Mouse (Mus musculus) cerebellum, adult 9-11 months (tissue): ENCODE measurements at regions not wholly inside any gene's neighbourhood (a gene's known extent, or its start where the extent isn't known, plus 50 kb on each side); places are given as distances from the start of the nearest gene placed in this dataset.

ENCODE experiments used
- DNase-seq: peaks from one replicate; pipeline ENCODE4 v3.0.0; 2022

- DNase-seq: no peak
These were observed 94.1 kb upstream of the Spred1 start for GRCm38 (mm10) chr2:117027071-117027470.

- no peak for DNase-seq
These were observed 92.4 kb upstream of the Spred1 start for GRCm38 (mm10) chr2:117028771-117029170.

- no peak for DNase-seq
These were observed 84.8 kb upstream of the Spred1 start for GRCm38 (mm10) chr2:117036197-117036872.

GRCm38 (mm10) chr2:117040211-117040610, 81.0 kb upstream of the Spred1 start:
- DNase-seq: no peak

GRCm38 (mm10) chr2:117043831-117044230, 77.3 kb upstream of the Spred1 start:
- no peak for DNase-seq

- DNase-seq: no peak
These were observed 72.9 kb upstream of the Spred1 start for GRCm38 (mm10) chr2:117048290-117048730.

GRCm38 (mm10) chr2:117050061-117050460, 71.1 kb upstream of the Spred1 start:
- no peak for DNase-seq

GRCm38 (mm10) chr2:117064126-117064525, 57.0 kb upstream of the Spred1 start:
- no peak for DNase-seq

GRCm38 (mm10) chr2:117070348-117070747, 50.8 kb upstream of the Spred1 start:
- no peak for DNase-seq

- no peak for DNase-seq
These were observed 50.1 kb upstream of the Spred1 start for GRCm38 (mm10) chr2:117071098-117071497.
